Mouse (Mus musculus): ENCODE results near the gene Tdrkh.

GRCm38 (mm10) chr3:94398943-94399481 is 14.1 kb upstream of the Tdrkh start:
- TF ChIP-seq CTCF (conservative IDR thresholded peaks at IDR 0.05; ENCODE audit: low read length): no peak
- no peak for TF ChIP-seq POU5F1 (IDR thresholded peaks at IDR 0.05; ENCODE audit: borderline replicate concordance, low read length)
- TF ChIP-seq NANOG (IDR thresholded peaks at IDR 0.05; ENCODE audit: borderline replicate concordance, low read length): no peak
